ENCODE assay signal across 9 mouse cellular contexts in genomic region chr12:55299336-55299735, GRCm38 (mm10). TPM values are rescaled to one million over a fixed set of nuclear protein-coding genes. Genes with fewer than 3 reads are reported as not detected.
A peak's percentile ranks its signal among the peaks of the same experiment; 100 is the strongest.
DNase-seq lines count a peak whose midpoint lies in the region; ATAC-seq and TF ChIP-seq lines count a peak whose summit lies in the region.
"Had no signal": no experiment of that assay in that cellular context is flagged by ENCODE, and none has a peak within 500 bp of the region (broad histone marks: within the 10 kb centered on the region; RNA-seq: fewer than 3 reads in every experiment).

TSS of gene 1110008L16Rik (plus strand) at chr12:55299577.

- no peak within 1 kb of the TSS for H3K27ac ChIP-seq in hindbrain, embryonic 11.5 days (ENCODE audit: low read depth, low read length)
- H3K27ac ChIP-seq in hindbrain, embryonic 16.5 days (ENCODE audit: low read depth, low read length) = no peak within 1 kb of the TSS
- H3K27ac ChIP-seq in MEL (ENCODE audit: control insufficient read depth, low read depth, low read length) = no peak within 1 kb of the TSS
- H3K27ac ChIP-seq in embryonic fibroblast, embryonic 13.5 days (ENCODE audit: insufficient read depth, low read length) = no peak within 1 kb of the TSS

- H3K27me3 ChIP-seq in hindbrain, embryonic 11.5 days (ENCODE audit: control insufficient read depth, insufficient read depth, low read length) = no peaks in the 10 kb centered on the region
- H3K27me3 ChIP-seq in hindbrain, embryonic 16.5 days (replicated peaks; ENCODE audit: control insufficient read depth, insufficient read depth, low read length) = no peaks in the 10 kb centered on the region
- no peaks in the 10 kb centered on the region for H3K27me3 ChIP-seq in MEL (ENCODE audit: control insufficient read depth in 1 of 2, insufficient read depth in 2 of 2, low read length in 2 of 2)

- TF ChIP-seq RAD21 in MEL (IDR thresholded peaks at IDR 0.05; ENCODE audit: low read depth, low read length) = no peak

- H3K4me1 ChIP-seq in hindbrain, embryonic 11.5 days (replicated peaks; ENCODE audit: control insufficient read depth, insufficient read depth, low read length) = peaks cover 3% of the 10 kb centered on the region; the same call in 1 of the 2 replicates
- peaks cover 21% of the 10 kb centered on the region for H3K4me1 ChIP-seq in hindbrain, embryonic 16.5 days (ENCODE audit: control insufficient read depth, insufficient read depth, low read depth, low read length)
- H3K4me1 ChIP-seq in MEL (ENCODE audit: control insufficient read depth in 1 of 2, insufficient read depth in 2 of 2, low read length in 2 of 2) = peaks cover 5 to 15% of the 10 kb centered on the region in 2 experiments; a peak in 3 of 4 replicates
- H3K4me1 ChIP-seq in embryonic fibroblast, embryonic 13.5 days (ENCODE audit: control insufficient read depth, insufficient read depth, low read length) = peaks cover 6% of the 10 kb centered on the region; the same call in 1 of the 2 replicates

- peaks cover 19% of the 10 kb centered on the region for H3K79me2 ChIP-seq in MEL (ENCODE audit: control insufficient read depth, insufficient read depth, low read length, poor library complexity)

- DNase-seq in hindbrain, embryonic 11.5 days (ENCODE audit: low spot score) = no peak
- peak; percentile 34 for DNase-seq in MEL (ENCODE audit: low read depth, low spot score)
- peak; percentile 31 for DNase-seq in lung, postnatal 36 days
- DNase-seq in yolk sac, embryonic 10.5 days (ENCODE audit: low spot score) = no peak
- DNase-seq in right cerebral cortex, postnatal 4 days = no peak
- DNase-seq in right cerebral cortex, adult 2 months (ENCODE audit: low spot score in 2 of 2) = no peak
- DNase-seq: gastrocnemius, postnatal 36 days had no signal

- H3K4me3 ChIP-seq in hindbrain, embryonic 11.5 days (ENCODE audit: low read depth, low read length) = no peak within 1 kb of the TSS
- H3K4me3 ChIP-seq in hindbrain, embryonic 16.5 days (ENCODE audit: low read length) = no peak within 1 kb of the TSS
- no peak within 1 kb of the TSS for H3K4me3 ChIP-seq in MEL (ENCODE audit: control insufficient read depth in 1 of 2, insufficient read depth in 1 of 2, low read depth in 2 of 2, low read length in 2 of 2)
- no peak within 1 kb of the TSS for H3K4me3 ChIP-seq in embryonic fibroblast, embryonic 13.5 days (ENCODE audit: insufficient read depth, low read length)

- no peak for ATAC-seq in hindbrain, embryonic 11.5 days (ENCODE audit: low FRiP score)
- ATAC-seq in hindbrain, embryonic 16.5 days = no peak

- no peaks in the 10 kb centered on the region for H3K9me3 ChIP-seq in hindbrain, embryonic 11.5 days (ENCODE audit: control insufficient read depth, low read length)
- no peaks in the 10 kb centered on the region for H3K9me3 ChIP-seq in hindbrain, embryonic 16.5 days (ENCODE audit: control insufficient read depth, low read length)
- H3K9me3 ChIP-seq in MEL (replicated peaks; ENCODE audit: insufficient read depth, low read length) = no peaks in the 10 kb centered on the region

- no peak within 1 kb of the TSS for H3K9ac ChIP-seq in hindbrain, embryonic 11.5 days (ENCODE audit: low read depth, low read length)
- H3K9ac ChIP-seq in hindbrain, embryonic 16.5 days (ENCODE audit: low read depth, low read length) = no peak within 1 kb of the TSS
- no peak within 1 kb of the TSS for H3K9ac ChIP-seq in MEL (ENCODE audit: control insufficient read depth, low read depth, low read length, poor library complexity, severe bottlenecking)

- H3K36me3 ChIP-seq in hindbrain, embryonic 11.5 days (ENCODE audit: control insufficient read depth, insufficient read depth, low read length) = peaks cover 10% of the 10 kb centered on the region
- H3K36me3 ChIP-seq in hindbrain, embryonic 16.5 days (ENCODE audit: control insufficient read depth, insufficient read depth, low read length) = peaks cover 15% of the 10 kb centered on the region
- H3K36me3 ChIP-seq in MEL (ENCODE audit: control insufficient read depth in 1 of 2, insufficient read depth in 2 of 2, low read length in 2 of 2) = peaks cover 10 to 18% of the 10 kb centered on the region in 2 experiments

- no peak for TF ChIP-seq EP300 in MEL (IDR thresholded peaks at IDR 0.05; ENCODE audit: low read depth in 1 of 2, low read length in 2 of 2)

- no peak for TF ChIP-seq POLR2A in MEL (IDR thresholded peaks at IDR 0.05; ENCODE audit: control insufficient read depth in 1 of 2, insufficient read depth in 1 of 2, low read depth in 1 of 2, low read length in 2 of 2, poor library complexity in 1 of 2)
- TF ChIP-seq POLR2A in embryonic fibroblast, embryonic 13.5 days (IDR thresholded peaks at IDR 0.05; ENCODE audit: low read depth, low read length) = no peak

- 76% methylated on average over 5 of the region's 5 CpGs for WGBS in hindbrain, embryonic 11.5 days
- WGBS in hindbrain, embryonic 16.5 days = 96% methylated on average over 5 of the region's 5 CpGs

- H3K4me2 ChIP-seq in hindbrain, embryonic 11.5 days (replicated peaks; ENCODE audit: low read depth, low read length) = no peak within 1 kb of the TSS
- H3K4me2 ChIP-seq in hindbrain, embryonic 16.5 days (ENCODE audit: low read length) = no peak within 1 kb of the TSS

- no peak for TF ChIP-seq CTCF in MEL (IDR thresholded peaks at IDR 0.05 in 2 of 3, conservative IDR thresholded peaks at IDR 0.05 in 1 of 3; ENCODE audit: control insufficient read depth in 1 of 3, insufficient read depth in 1 of 3, low read depth in 2 of 3, low read length in 3 of 3, poor library complexity in 1 of 3, severe bottlenecking in 1 of 3)
- TF ChIP-seq CTCF in embryonic fibroblast, embryonic 13.5 days (IDR thresholded peaks at IDR 0.05; ENCODE audit: borderline replicate concordance, insufficient read depth, low read length) = no peak

TF ChIP-seq in MEL, 35 proteins besides CTCF, POLR2A, EP300 and RAD21:
- TF ChIP-seq NELFE (IDR thresholded peaks at IDR 0.05; ENCODE audit: low read depth, low read length) (no peak), HCFC1 (IDR thresholded peaks at IDR 0.05; ENCODE audit: low read depth, low read length) (no peak), ZKSCAN1 (IDR thresholded peaks at IDR 0.05; ENCODE audit: low read depth, low read length) (no peak), RCOR1 (IDR thresholded peaks at IDR 0.05; ENCODE audit: low read depth, low read length) (no peak), MEF2A (IDR thresholded peaks at IDR 0.05; ENCODE audit: extremely low read depth, insufficient replicate concordance, low read depth, low read length, poor library complexity, severe bottlenecking) (no peak), ZC3H11A (IDR thresholded peaks at IDR 0.05; ENCODE audit: low read depth, low read length) (no peak), ELF1 (IDR thresholded peaks at IDR 0.05; ENCODE audit: low read depth, low read length) (no peak), ZNF384 (IDR thresholded peaks at IDR 0.05; ENCODE audit: low read depth, low read length) (no peak), JUND (IDR thresholded peaks at IDR 0.05; ENCODE audit: low read depth, low read length) (no peak), UBTF (IDR thresholded peaks at IDR 0.05; ENCODE audit: borderline replicate concordance, insufficient read depth, low read depth, low read length) (no peak), MAZ (IDR thresholded peaks at IDR 0.05; ENCODE audit: low read depth, low read length) (no peak), MYC (IDR thresholded peaks at IDR 0.05; ENCODE audit: low read depth, low read length) (no peak), ZMIZ1 (IDR thresholded peaks at IDR 0.05; ENCODE audit: low read depth, low read length) (no peak), KAT2A (conservative IDR thresholded peaks at IDR 0.05; ENCODE audit: low read depth, low read length) (no peak), POLR2AphosphoS5 (IDR thresholded peaks at IDR 0.05; ENCODE audit: borderline replicate concordance, low read depth, low read length) (no peak), POLR2AphosphoS2 (IDR thresholded peaks at IDR 0.05; ENCODE audit: low read length) (no peak), CHD2 (IDR thresholded peaks at IDR 0.05; ENCODE audit: low read length) (no peak), TBP (IDR thresholded peaks at IDR 0.05; ENCODE audit: low read depth, low read length) (no peak), ETS1 (IDR thresholded peaks at IDR 0.05; ENCODE audit: low read depth, low read length) (no peak)

RNA-seq across cellular contexts. Expression of gene 1110008L16Rik, which starts in this region (rescaled TPM):
- 18.1 and 20.0 TPM in 2 replicates for polyA plus RNA-seq in hindbrain, embryonic 11.5 days (2014; fragmentation: Nextera tagmentation; extraction: Ambion mirVana)
- 9.4 and 12.0 TPM in 2 replicates for polyA plus RNA-seq in hindbrain, embryonic 16.5 days (2015; fragmentation: Nextera tagmentation; extraction: Ambion mirVana)
- 21.4 and 26.2 TPM in 2 replicates for total RNA-seq in MEL (2012; rRNA removed)
- 10 to 100 TPM in 1 of 2 experiments, not detected in 1; 24.9 TPM for polyA plus RNA-seq in MEL (2012; ENCODE audit: insufficient read depth in 1 of 2, insufficient read length in 2 of 2, low read depth in 1 of 2, low replicate concordance in 2 of 2, missing spikeins in 1 of 2)
- polyA plus RNA-seq in embryonic fibroblast, embryonic 13.5 days (2011; ENCODE audit: insufficient read length, low read depth, missing spikeins) = 8.2 and 10.2 TPM in 2 replicates

Comparison
In these comparisons a context has a peak if more than half of its experiments do, and no peak if none do; other contexts are left out.
1. DNase-seq: peak in MEL (single experiment) and lung, postnatal 36 days (single experiment); none in hindbrain, embryonic 11.5 days (single experiment), yolk sac, embryonic 10.5 days (single experiment), right cerebral cortex, postnatal 4 days (single experiment) and right cerebral cortex, adult 2 months (0 of 2).